Mouse (Mus musculus) small intestine, adult 2 months (tissue): ENCODE measurements around the gene Prox2. TPM values are rescaled to one million over a fixed set of nuclear protein-coding genes. Genes with fewer than 3 reads are reported as not detected.

Experiments used
- H3K27ac ChIP-seq: fragments of 200-500 bp; 2 replicates; pipeline ENCODE4 v1.5.1; 2012; ENCODE audit warnings: low read depth, low read length, control low read depth, inconsistent platforms; ENCODE audit not compliant: insufficient read depth
- H3K27me3 ChIP-seq: fragments of 200-500 bp; 2 replicates; pipeline ENCODE4 v1.6.1; 2012; ENCODE audit warnings: mild to moderate bottlenecking, moderate library complexity, low read length, inconsistent platforms; ENCODE audit not compliant: control insufficient read depth, insufficient read depth
- H3K36me3 ChIP-seq: fragments of 200-500 bp; 2 replicates; pipeline ENCODE4 v1.6.1; 2012; ENCODE audit warnings: mild to moderate bottlenecking, low read length, control low read depth, inconsistent platforms; ENCODE audit not compliant: control insufficient read depth, insufficient read depth
- H3K4me1 ChIP-seq: fragments of 200-500 bp; 2 replicates; pipeline ENCODE4 v1.6.1; 2012; ENCODE audit warnings: low read length, inconsistent platforms, mixed read lengths; ENCODE audit not compliant: control insufficient read depth, insufficient read depth, insufficient read length
- H3K4me3 ChIP-seq: fragments of 200-500 bp; 2 replicates; pipeline ENCODE4 v1.5.1; 2012; ENCODE audit warnings: low read depth, mild to moderate bottlenecking, control low read depth, inconsistent platforms, low read length, moderate library complexity
- CTCF ChIP-seq: fragments of 200-500 bp; IDR thresholded peaks from 2 replicates; pipeline ENCODE4 v1.5.1; 2012; ENCODE audit warnings: low read depth, mild to moderate bottlenecking, control low read depth, inconsistent platforms, low read length, moderate library complexity, mixed read lengths; ENCODE audit not compliant: insufficient replicate concordance, insufficient read length; ENCODE audit errors: extremely low read depth
- POLR2A ChIP-seq: fragments of 200-500 bp; IDR thresholded peaks from 2 replicates; pipeline ENCODE4 v1.6.1; 2012; ENCODE audit warnings: low read depth, mild to moderate bottlenecking, control low read depth, inconsistent platforms, low read length, moderate library complexity
- WGBS: fragments of 180-500 bp; shearing (Covaris S2); methylation state at CpG from one replicate; pipeline ENCODE4 v1.1.7; 2018; 5-methylcytosine and 5-hydroxymethylcytosine counted together
- polyA plus RNA-seq: library from polyadenylated mRNA; depleted of rRNA; stranded (reverse); fragments of >200 nt; gene quantifications from 2 replicates; pipeline ENCODE4 v1.2.3, GENCODE M21; 2012

Gene Prox2
- polyA plus RNA-seq, 1 experiment, result 1.3 TPM

- no peaks in the 10 kb centered on the region for H3K27me3 ChIP-seq
- peaks cover 4% of the 10 kb centered on the region; the same call in 1 of the 2 replicates for H3K4me1 ChIP-seq
- H3K27ac ChIP-seq, result no peak overlapping the region
- H3K36me3 ChIP-seq, result peaks cover 72% of the 10 kb centered on the region
- TF ChIP-seq CTCF, result no peak
- TF ChIP-seq POLR2A, result no peak
- no peak overlapping the region for H3K4me3 ChIP-seq
- WGBS, result 94% methylated on average over 6 of the region's 6 CpGs
These were observed 20.8 kb upstream of the Prox2 start for GRCm38 (mm10) chr12:85131361-85131760.

GRCm38 (mm10) chr12:85129426-85129978, 18.9 kb upstream of the Prox2 start:
- no peak overlapping the region for H3K27ac ChIP-seq
- no peak overlapping the region for H3K4me3 ChIP-seq
- no peaks in the 10 kb centered on the region for H3K27me3 ChIP-seq
- 91% methylated on average over 9 of the region's 9 CpGs for WGBS
- peaks cover 76% of the 10 kb centered on the region for H3K36me3 ChIP-seq
- TF ChIP-seq CTCF (no peak), POLR2A (no peak)
- peaks cover 4% of the 10 kb centered on the region; the same call in 1 of the 2 replicates for H3K4me1 ChIP-seq

- 56% methylated on average over 8 of the region's 8 CpGs for WGBS
- Histone ChIP-seq H3K4me1 (peaks cover 4% of the 10 kb centered on the region; the same call in 1 of the 2 replicates), H3K27me3 (no peaks in the 10 kb centered on the region), H3K36me3 (peaks cover 75% of the 10 kb centered on the region), H3K4me3 (no peak overlapping the region), H3K27ac (peak overlapping the region; percentile 60; the same call in 1 of the 2 replicates)
- no peak for TF ChIP-seq CTCF
- TF ChIP-seq POLR2A, result no peak
These were observed 16.5 kb upstream of the Prox2 start for GRCm38 (mm10) chr12:85126986-85127603.

GRCm38 (mm10) chr12:85124751-85125150, 14.2 kb upstream of the Prox2 start:
- 92% methylated on average over 5 of the region's 5 CpGs for WGBS
- Histone ChIP-seq H3K27me3 (no peaks in the 10 kb centered on the region), H3K27ac (no peak overlapping the region), H3K4me3 (no peak overlapping the region), H3K36me3 (peaks cover 76% of the 10 kb centered on the region), H3K4me1 (peaks cover 4% of the 10 kb centered on the region; the same call in 1 of the 2 replicates)
- no peak for TF ChIP-seq POLR2A
- no peak for TF ChIP-seq CTCF

- TF ChIP-seq CTCF (no peak), POLR2A (no peak)
- peaks cover 4% of the 10 kb centered on the region; the same call in 1 of the 2 replicates for H3K4me1 ChIP-seq
- peak overlapping the region; percentile 62 for H3K27ac ChIP-seq
- H3K4me3 ChIP-seq, result no peak overlapping the region
- WGBS, result 85% methylated on average over 11 of the region's 11 CpGs
- H3K36me3 ChIP-seq, result peaks cover 76% of the 10 kb centered on the region
- no peaks in the 10 kb centered on the region for H3K27me3 ChIP-seq
These were observed 13.1 kb upstream of the Prox2 start for GRCm38 (mm10) chr12:85123645-85124044.

- WGBS, result 90% methylated on average over 9 of the region's 9 CpGs
- H3K27ac ChIP-seq, result peak overlapping the region; percentile 62
These were observed 12.6 kb upstream of the Prox2 start for GRCm38 (mm10) chr12:85123108-85123530.

GRCm38 (mm10) chr12:85121806-85122459, 11.4 kb upstream of the Prox2 start:
- Histone ChIP-seq H3K27me3 (no peaks in the 10 kb centered on the region), H3K4me3 (no peak overlapping the region), H3K36me3 (peaks cover 73% of the 10 kb centered on the region), H3K4me1 (0 out of 2 replicates have a peak, but pooled peaks cover under 1% of the 10 kb centered on the region), H3K27ac (no peak overlapping the region)
- 83% methylated on average over 9 of the region's 9 CpGs for WGBS
- no peak for TF ChIP-seq CTCF
- TF ChIP-seq POLR2A, result no peak

More at GRCm38 (mm10) chr12:85123108-85123530, 12.6 kb upstream of the Prox2 start:
- TF ChIP-seq POLR2A (no peak), CTCF (no peak)
- no peaks in the 10 kb centered on the region for H3K27me3 ChIP-seq
- no peak overlapping the region for H3K4me3 ChIP-seq
- H3K4me1 ChIP-seq, result peaks cover 4% of the 10 kb centered on the region; the same call in 1 of the 2 replicates
- peaks cover 76% of the 10 kb centered on the region for H3K36me3 ChIP-seq
